Mouse (Mus musculus): Measurements from ENCODE around the gene Dus3l. TPM values are rescaled to one million over a fixed set of nuclear protein-coding genes. Genes with fewer than 3 reads are reported as not detected.
A peak's percentile ranks its signal among the peaks of the same experiment; 100 is the strongest.

Gene Dus3l
- polyA plus RNA-seq, 1 experiment from 2014 or later, result 72.1 TPM

DNA sequence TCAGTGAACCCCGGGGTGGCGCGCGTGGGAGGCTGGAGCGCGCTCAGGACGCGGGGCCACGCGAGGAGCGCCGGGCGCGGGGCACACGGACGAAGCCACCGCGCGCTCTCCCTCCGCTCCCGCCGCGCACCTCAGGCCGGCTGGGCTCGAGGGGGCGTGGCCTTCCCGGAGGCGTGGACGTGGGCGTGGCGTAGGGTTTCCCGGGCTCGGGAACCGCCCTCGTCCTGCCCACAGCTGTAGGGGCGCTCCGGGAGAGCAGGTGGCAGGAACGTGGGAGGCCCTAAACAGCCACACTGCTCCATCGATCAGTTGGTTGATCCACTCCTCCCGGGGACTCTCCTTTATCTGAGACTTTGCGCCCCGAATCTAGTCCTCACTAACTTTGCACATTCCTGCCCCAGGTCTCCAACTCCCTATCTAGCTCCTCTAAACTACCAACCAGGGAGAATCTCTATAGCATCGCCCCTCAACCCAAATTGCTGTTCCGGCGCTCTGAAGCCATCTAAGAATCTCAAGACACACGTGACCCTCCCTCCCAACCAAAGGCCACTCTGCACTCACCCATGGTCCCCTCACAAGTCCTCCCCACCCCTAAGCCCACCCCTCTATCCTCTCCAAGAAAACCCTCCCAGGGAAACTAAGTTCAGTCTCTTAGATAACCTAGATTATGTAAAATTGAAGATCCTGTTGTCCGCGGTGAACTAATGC is 7.0 kb upstream of the Dus3l start, which contains the start of gene Nrtn:
Gene Nrtn, minus strand, starts transcription at position 115 of the 708 bp plus-strand sequence.
- H3K9ac ChIP-seq (replicated peaks), result peak within 1 kb of the TSS; percentile 37; the same call in 1 of the 2 replicates
- no peaks in the 10 kb centered on the region for H3K36me3 ChIP-seq
- no peak within 1 kb of the TSS for H3K27ac ChIP-seq (replicated peaks)
- WGBS, result under 1% methylated on average over 47 of the region's 48 CpGs
- peak within 1 kb of the TSS; percentile 41 for H3K4me3 ChIP-seq
- peaks cover 62% of the 10 kb centered on the region for H3K27me3 ChIP-seq
- peak within 1 kb of the TSS; percentile 75 for H3K4me2 ChIP-seq (replicated peaks)
- H3K9me3 ChIP-seq, result no peaks in the 10 kb centered on the region
- H3K4me1 ChIP-seq, result peaks cover 21% of the 10 kb centered on the region
- peak; percentile 24 for ATAC-seq (replicated peaks)

DNA sequence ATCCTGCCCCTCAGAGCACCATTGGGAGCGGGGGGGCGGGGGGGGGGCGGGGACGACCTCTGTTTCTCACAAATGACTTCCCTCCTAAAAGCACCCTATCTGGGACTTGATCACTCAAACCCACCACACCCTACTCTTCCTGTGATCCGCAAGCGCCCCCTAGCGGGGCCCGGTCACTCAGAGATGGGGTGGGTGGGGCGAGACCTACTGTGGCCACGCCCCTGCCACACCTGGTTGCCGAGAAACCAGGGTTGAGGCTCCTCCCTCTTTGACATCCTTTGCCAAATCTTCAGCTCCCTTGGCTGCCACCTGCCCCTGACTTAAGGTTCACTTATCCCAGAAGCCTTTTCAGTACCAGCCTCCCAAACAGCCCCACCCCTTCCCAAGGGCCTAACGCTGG is 6.4 kb upstream of the Dus3l start:
- WGBS, result 5% methylated on average over 12 of the region's 12 CpGs
- peaks cover 56% of the 10 kb centered on the region for H3K27me3 ChIP-seq
- H3K9ac ChIP-seq (replicated peaks), result no peak overlapping the region
- H3K4me3 ChIP-seq, result no peak overlapping the region
- no peak for ATAC-seq (replicated peaks)
- H3K9me3 ChIP-seq, result no peaks in the 10 kb centered on the region
- H3K27ac ChIP-seq (replicated peaks), result no peak overlapping the region
- H3K4me2 ChIP-seq (replicated peaks), result no peak overlapping the region
- peaks cover 26% of the 10 kb centered on the region for H3K4me1 ChIP-seq
- H3K36me3 ChIP-seq, result no peaks in the 10 kb centered on the region

DNA sequence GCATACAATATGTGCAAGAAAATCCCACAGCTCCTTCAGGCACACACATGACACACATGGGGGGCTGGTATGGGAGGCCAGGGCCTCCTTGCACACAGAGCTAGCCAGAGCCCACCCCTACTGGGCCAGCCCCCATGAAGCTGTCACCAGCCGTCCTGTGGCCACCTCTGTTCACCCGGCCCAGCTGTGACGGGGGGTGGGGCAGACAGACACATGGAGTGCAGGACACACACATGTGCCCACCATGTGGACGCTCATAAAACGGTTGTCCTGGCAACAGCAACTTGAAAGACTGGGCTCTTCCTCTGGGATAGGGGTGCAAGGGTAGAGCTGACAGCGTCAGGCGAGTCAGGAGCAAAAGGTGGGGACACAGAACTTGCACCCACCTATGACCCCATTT is 5.3 kb upstream of the Dus3l start:
- no peaks in the 10 kb centered on the region for H3K9me3 ChIP-seq
- ATAC-seq (replicated peaks), result no peak
- no peak overlapping the region for H3K9ac ChIP-seq (replicated peaks)
- 68% methylated on average over 7 of the region's 7 CpGs for WGBS
- no peak overlapping the region for H3K27ac ChIP-seq (replicated peaks)
- H3K4me2 ChIP-seq (replicated peaks), result no peak overlapping the region
- no peak overlapping the region for H3K4me3 ChIP-seq
- no peaks in the 10 kb centered on the region for H3K36me3 ChIP-seq
- peaks cover 35% of the 10 kb centered on the region for H3K4me1 ChIP-seq
- H3K27me3 ChIP-seq, result peaks cover 46% of the 10 kb centered on the region

DNA sequence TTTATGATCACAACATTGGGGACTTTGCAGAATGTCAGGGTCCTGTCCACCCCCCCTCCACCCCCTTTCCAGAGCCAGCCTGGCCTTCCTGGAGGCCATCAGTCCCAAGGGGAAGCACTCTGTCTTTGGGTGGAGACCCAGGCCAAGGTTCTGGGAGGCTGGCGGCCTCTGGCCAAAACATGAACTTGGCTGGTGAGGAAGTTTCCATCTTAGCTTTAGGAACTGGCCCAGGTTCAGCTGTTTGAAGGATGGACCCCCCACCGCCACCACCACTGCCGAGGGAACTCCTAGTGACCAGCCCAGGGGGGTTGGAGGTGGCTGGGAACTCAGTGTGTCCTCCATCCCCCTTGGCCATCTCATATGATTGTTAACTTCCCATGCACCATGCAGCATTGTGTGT is 3.5 kb upstream of the Dus3l start:
- Histone ChIP-seq H3K36me3 (no peaks in the 10 kb centered on the region), H3K4me1 (peaks cover 42% of the 10 kb centered on the region), H3K4me2 (replicated peaks) (no peak overlapping the region), H3K9ac (replicated peaks) (no peak overlapping the region), H3K27ac (replicated peaks) (no peak overlapping the region), H3K9me3 (no peaks in the 10 kb centered on the region), H3K27me3 (peaks cover 28% of the 10 kb centered on the region), H3K4me3 (no peak overlapping the region)
- whole genome bisulfite sequencing, result 60% methylated on average over 3 of the region's 3 CpGs
- no peak for ATAC-seq (replicated peaks)

DNA sequence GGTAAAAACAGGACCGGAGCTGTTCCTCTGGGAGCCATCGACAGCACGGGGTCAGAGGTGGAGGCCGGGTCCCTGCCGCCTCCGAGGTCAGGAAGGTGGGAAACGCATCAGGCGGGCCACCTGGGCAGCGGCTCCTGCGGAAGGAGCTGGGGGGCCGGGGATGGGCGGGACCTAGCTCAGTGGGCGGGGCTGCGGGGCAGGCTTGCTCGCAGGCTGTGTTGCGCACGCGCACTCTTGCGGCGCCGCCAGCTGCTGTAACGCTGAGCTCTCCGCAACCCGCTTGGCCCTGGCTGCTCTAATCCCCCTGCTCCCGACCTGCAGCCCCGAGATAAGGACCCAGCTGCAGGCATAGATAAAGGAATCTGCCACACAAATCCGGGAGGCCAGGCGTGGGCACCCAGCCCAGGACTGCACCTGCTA is 2.6 kb upstream of the Dus3l start:
- H3K4me2 ChIP-seq (replicated peaks), result peak overlapping the region; percentile 82
- peak; percentile 27 for ATAC-seq (replicated peaks)
- H3K4me3 ChIP-seq, result peak overlapping the region; percentile 55
- no peaks in the 10 kb centered on the region for H3K9me3 ChIP-seq
- peak overlapping the region; percentile 97 for H3K27ac ChIP-seq (replicated peaks)
- H3K27me3 ChIP-seq, result peaks cover 19% of the 10 kb centered on the region
- peak overlapping the region; percentile 66 for H3K9ac ChIP-seq (replicated peaks)
- peaks cover 4% of the 10 kb centered on the region; the same call in 1 of the 2 replicates for H3K36me3 ChIP-seq
- WGBS, result under 1% methylated on average over 28 of the region's 28 CpGs
- peaks cover 38% of the 10 kb centered on the region for H3K4me1 ChIP-seq

DNA sequence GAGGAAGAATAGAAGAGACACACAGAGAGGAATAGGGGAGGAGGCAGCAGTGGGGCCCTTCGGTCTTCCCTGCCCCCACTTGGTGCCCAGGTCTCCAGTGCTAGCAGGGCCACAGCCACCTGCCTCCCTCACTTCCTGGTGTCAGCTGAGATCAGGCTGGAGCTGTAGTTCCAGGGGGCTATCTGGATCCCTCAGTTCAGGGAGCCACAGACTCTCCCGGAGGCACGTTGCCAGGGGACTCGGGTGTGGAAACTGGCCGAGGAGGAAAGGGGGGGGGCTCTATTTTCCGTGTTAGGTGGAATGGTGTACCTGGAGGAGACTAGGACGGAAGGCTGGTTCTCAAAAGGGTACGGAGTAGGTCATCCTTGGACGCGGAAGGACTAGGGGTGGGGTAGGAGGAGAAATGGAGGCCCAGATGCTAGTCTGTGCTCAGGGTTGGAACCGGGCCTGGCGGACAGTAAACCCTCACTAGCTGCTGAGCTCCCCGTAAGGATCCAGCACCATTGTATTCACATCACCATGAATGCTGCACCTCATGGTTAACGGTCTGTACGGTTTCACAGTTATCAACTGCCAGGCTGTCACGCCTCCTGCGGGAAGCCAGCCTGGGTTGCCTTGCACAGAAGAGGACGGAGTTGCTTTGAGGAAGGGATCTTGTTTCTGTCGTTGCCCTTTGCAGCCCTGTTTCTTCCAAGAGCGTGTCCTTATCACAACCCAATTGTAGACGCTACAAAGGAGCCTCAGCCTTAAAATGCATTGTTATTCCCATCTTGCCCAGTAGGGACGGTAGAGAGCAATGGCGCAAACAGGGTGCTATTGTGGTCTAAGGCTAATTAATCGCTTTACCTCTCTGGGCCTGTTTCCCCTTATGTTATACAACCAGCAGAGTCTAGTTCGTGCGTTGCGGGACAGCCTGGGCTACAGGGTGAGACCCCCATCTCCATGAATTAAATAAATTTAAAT is 1.5 kb upstream of the Dus3l start:
- Histone ChIP-seq H3K27ac (replicated peaks) (peak overlapping the region; percentile 97), H3K9ac (replicated peaks) (no peak overlapping the region), H3K9me3 (no peaks in the 10 kb centered on the region), H3K4me1 (peaks cover 30% of the 10 kb centered on the region), H3K27me3 (peaks cover 11% of the 10 kb centered on the region; the same call in 1 of the 2 replicates), H3K4me3 (no peak overlapping the region), H3K4me2 (replicated peaks) (peak overlapping the region; percentile 82), H3K36me3 (peaks cover 12% of the 10 kb centered on the region)
- ATAC-seq (replicated peaks), result no peak
- WGBS, result 48% methylated on average over 27 of the region's 27 CpGs

DNA sequence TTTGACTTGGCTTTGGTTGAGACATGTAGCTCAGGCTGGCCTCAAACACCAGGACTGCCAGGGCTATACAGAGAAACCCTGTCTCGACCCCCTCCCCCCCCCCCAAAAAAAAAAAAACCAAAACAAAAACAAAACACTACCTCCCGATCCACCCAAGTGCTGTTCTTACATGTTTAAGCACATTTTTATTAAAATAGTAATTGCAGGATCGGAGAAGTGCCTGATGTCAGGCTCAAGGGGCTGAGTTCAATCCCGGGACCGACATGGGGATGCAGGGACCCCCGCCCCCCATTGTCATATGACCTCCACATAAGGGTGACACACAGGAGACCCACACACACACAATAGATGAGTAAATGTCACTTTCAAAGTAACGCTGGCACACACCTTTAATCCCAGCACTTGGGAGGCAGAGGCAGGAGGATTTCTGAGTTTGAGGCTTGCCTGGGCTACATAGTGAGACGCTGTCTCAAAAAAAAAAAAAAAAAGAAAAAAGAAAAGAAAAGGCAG is 761 bp upstream of the Dus3l start:
- H3K4me2 ChIP-seq (replicated peaks), result peak overlapping the region; percentile 60
- 73% methylated on average over 8 of the region's 8 CpGs for WGBS
- peak overlapping the region; percentile 97; the same call in 1 of the 2 replicates for H3K27ac ChIP-seq (replicated peaks)
- no peaks in the 10 kb centered on the region for H3K9me3 ChIP-seq
- H3K4me1 ChIP-seq, result peaks cover 30% of the 10 kb centered on the region
- no peak for ATAC-seq (replicated peaks)
- peaks cover 20% of the 10 kb centered on the region for H3K36me3 ChIP-seq
- peak overlapping the region; percentile 78 for H3K4me3 ChIP-seq
- H3K27me3 ChIP-seq, result peaks cover 6% of the 10 kb centered on the region; the same call in 1 of the 2 replicates
- H3K9ac ChIP-seq (replicated peaks), result peak overlapping the region; percentile 75; the same call in 1 of the 2 replicates

DNA sequence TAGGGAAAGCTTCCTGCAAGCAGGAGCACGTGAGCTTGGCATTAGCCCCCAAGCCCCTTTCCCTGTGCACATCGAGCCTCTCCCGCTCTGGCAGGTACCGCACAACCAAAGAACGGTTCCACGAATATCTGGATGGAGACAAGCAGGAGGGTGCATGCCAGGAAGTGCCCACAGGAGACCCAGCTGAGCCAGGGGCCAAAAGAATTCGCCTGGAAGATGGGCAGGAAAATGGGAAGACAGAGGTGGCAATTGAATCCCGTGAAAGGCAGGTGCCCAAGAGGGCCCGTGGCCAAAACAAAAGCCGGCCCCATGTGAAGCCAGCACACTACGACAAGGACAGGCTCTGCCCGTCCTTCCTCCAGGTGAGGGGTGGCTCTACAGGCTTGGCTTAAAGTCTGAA is 874 bp downstream of the Dus3l start:
- peaks cover 36% of the 10 kb centered on the region for H3K36me3 ChIP-seq
- H3K9me3 ChIP-seq, result no peaks in the 10 kb centered on the region
- peak overlapping the region; percentile 60 for H3K4me2 ChIP-seq (replicated peaks)
- peak; percentile 12 for ATAC-seq (replicated peaks)
- peak overlapping the region; percentile 97 for H3K27ac ChIP-seq (replicated peaks)
- H3K4me3 ChIP-seq, result peak overlapping the region; percentile 78
- H3K9ac ChIP-seq (replicated peaks), result peak overlapping the region; percentile 75
- 50% methylated on average over 12 of the region's 12 CpGs for WGBS
- H3K4me1 ChIP-seq, result peaks cover 30% of the 10 kb centered on the region
- peaks cover 2% of the 10 kb centered on the region; the same call in 1 of the 2 replicates for H3K27me3 ChIP-seq

DNA sequence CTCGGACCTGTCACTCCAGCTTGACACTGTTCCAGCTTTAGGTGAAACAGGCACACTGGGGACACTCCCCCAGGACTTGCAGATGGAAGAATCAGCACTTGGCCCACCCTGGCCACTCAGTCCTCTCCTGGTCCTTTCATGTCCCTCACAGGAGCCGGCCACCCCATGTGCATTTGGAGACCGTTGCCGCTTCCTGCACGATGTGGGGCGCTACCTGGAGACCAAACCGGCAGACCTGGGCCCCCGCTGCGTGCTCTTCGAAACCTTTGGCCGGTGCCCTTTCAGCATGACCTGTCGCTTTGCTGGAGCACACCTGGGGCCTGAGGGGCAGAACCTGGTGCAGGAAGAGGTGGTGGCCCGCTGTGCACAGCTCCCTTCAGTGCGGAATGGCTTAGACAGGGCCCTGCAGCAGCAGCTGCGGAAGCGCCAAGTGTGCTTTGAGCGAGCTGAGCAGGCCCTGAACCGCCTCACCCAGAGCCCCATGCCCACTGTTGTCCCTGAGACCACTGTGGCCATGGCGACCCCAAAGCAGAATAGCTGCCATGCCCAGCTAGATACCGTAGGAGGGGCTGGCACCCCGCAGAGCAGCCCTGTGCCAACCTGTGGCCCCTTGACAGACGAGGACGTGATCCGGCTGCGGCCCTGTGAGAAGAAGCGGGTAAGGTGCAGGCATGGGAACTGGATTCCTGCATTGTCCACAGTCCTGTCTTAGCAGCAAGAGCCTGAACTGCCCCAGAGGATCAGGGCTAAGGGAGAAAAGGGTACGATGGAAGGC is 2.3 kb downstream of the Dus3l start:
- no peak for ATAC-seq (replicated peaks)
- WGBS, result 94% methylated on average over 27 of the region's 27 CpGs
- peaks cover 39% of the 10 kb centered on the region for H3K36me3 ChIP-seq
- no peaks in the 10 kb centered on the region for H3K27me3 ChIP-seq
- H3K4me3 ChIP-seq, result no peak overlapping the region
- no peak overlapping the region for H3K4me2 ChIP-seq (replicated peaks)
- no peaks in the 10 kb centered on the region for H3K9me3 ChIP-seq
- peaks cover 26% of the 10 kb centered on the region for H3K4me1 ChIP-seq
- no peak overlapping the region for H3K27ac ChIP-seq (replicated peaks)
- H3K9ac ChIP-seq (replicated peaks), result no peak overlapping the region

DNA sequence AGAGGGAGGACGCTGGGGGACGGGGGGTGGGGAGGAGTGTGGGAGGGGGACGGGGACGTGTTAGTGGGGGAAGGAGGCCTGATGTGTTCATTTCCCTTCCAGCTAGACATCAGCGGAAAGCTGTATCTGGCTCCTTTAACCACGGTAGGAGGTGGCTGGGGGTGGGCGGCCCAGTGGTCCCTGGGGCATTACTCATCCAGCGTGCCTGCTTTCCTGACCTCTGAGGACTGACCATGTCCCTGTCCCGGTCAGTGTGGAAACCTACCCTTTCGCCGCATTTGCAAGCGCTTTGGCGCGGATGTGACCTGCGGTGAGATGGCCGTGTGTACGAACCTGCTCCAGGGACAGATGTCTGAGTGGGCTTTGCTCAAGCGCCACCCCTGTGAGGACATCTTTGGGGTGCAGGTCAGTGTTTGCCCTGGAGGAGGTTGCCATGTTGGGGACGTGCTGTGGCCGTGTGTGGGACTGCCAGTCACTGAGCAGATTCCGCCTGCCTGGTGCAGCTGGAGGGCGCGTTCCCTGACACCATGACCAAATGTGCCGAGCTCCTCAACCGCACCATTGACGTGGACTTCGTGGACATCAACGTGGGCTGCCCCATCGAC is 3.1 kb downstream of the Dus3l start:
- WGBS, result 95% methylated on average over 29 of the region's 29 CpGs
- H3K9me3 ChIP-seq, result no peaks in the 10 kb centered on the region
- H3K9ac ChIP-seq (replicated peaks), result no peak overlapping the region
- no peaks in the 10 kb centered on the region for H3K27me3 ChIP-seq
- H3K27ac ChIP-seq (replicated peaks), result no peak overlapping the region
- peaks cover 39% of the 10 kb centered on the region for H3K36me3 ChIP-seq
- no peak overlapping the region for H3K4me2 ChIP-seq (replicated peaks)
- H3K4me3 ChIP-seq, result no peak overlapping the region
- H3K4me1 ChIP-seq, result peaks cover 20% of the 10 kb centered on the region
- no peak for ATAC-seq (replicated peaks)

DNA sequence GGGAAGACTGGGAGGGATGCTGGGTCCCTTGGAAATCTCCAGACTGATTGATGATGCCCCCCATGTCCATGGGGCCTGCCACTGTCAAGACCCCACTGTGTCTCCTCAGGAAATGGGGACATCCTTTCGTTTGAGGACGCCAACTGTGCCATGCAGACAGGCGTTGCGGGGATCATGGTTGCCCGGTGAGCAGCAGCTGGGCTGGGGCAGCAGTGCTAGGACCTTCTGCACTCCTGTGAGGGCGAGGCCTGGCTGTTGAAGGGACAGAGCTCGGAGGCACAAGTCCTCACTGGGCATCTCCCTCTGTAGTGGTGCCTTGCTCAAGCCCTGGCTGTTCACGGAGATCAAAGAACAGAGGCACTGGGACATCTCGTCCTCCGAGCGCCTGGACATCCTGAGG is 4.4 kb downstream of the Dus3l start:
- ATAC-seq (replicated peaks), result no peak
- 95% methylated on average over 11 of the region's 11 CpGs for WGBS
- Histone ChIP-seq H3K4me1 (peaks cover 10% of the 10 kb centered on the region), H3K9me3 (no peaks in the 10 kb centered on the region), H3K4me3 (no peak overlapping the region), H3K27me3 (no peaks in the 10 kb centered on the region), H3K36me3 (peaks cover 39% of the 10 kb centered on the region), H3K27ac (replicated peaks) (no peak overlapping the region), H3K9ac (replicated peaks) (no peak overlapping the region), H3K4me2 (replicated peaks) (no peak overlapping the region)
